Mouse (Mus musculus) left cerebral cortex, postnatal 4 days (tissue): ENCODE measurements around the gene Tada2a. TPM values are rescaled to one million over a fixed set of nuclear protein-coding genes. Genes with fewer than 3 reads are reported as not detected.

ENCODE experiments used
- total RNA-seq, 2 experiments: library from RNA; stranded (reverse); gene quantifications; 2 replicates each; pipeline ENCODE4 v1.2.3; 2021

Gene Tada2a
- total RNA-seq, 2 experiments from 2014 or later = 41.0 to 46.5 TPM

Other genes with a start within 250 kb of the Tada2a start
- 10 to 100 TPM; 13.3 to 15.2 TPM for gene Ddx52, start 187.5 kb downstream of the Tada2a start, total RNA-seq
- gene Synrg, start 165.2 kb downstream of the Tada2a start, total RNA-seq = 10 to 100 TPM; 58.9 to 63.6 TPM
- gene Dusp14, start 60.3 kb downstream of the Tada2a start, total RNA-seq = 1 to 10 TPM; 6.3 to 7.1 TPM
- 100 to 1,000 TPM; 186 to 187 TPM for gene Acaca, start 72 bp upstream of the Tada2a start, total RNA-seq
- gene Gm11437, start 37.9 kb upstream of the Tada2a start, total RNA-seq = not detected